Mouse (Mus musculus) gonadal fat pad, adult 2 months (tissue): ENCODE measurements at regions not wholly inside any gene's neighbourhood (a gene's known extent, or its start where the extent isn't known, plus 50 kb on each side); places are given as distances from the start of the nearest gene placed in this dataset.

Experiments
- DNase-seq: peaks from one replicate; pipeline ENCODE4 v3.0.0-alpha.2; 2012; ENCODE audit warnings: low read depth

DNA sequence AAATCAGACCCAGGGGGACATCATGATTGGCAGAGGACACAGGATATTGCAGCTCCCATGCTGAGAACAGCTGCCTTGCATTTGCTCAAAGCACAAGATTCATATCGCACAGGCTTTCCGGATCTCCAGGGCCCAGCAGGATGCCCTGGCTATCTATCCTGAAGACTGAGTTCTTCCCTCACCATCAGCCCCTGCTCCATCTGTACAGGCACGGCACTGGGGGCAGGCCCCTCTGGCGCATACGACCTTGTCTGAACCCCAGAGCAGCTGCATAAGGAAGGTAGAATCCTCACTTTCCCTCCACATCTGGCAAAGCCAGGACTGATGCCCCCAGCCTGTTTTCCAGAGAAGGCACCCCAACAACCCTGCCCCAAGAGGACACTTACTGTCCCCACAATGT, 266.8 kb downstream of the Tns1 start:
- no peak for DNase-seq

- no peak for DNase-seq
These were observed 267.4 kb downstream of the Tns1 start for GRCm38 (mm10) chr1:73856811-73857210.

DNA sequence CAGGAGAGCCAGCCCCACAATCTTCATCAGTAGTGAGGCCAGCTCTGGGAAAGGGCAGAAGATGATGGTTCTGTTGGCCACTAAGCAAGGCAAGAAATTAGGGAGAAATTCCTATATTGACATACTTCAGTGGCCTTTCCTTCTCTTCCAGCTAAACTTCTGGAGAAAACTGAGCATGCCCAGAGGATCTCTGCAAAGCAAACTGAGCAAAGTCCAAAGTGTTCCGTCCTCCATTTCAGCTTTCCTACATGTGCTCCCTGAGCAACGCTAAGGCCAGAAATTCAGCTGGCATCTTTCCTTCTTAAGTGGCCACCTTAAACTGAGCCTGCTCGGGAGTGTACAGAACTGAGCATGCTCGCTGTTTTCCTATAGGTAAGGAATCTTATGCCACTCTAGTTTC, 268.9 kb downstream of the Tns1 start:
- no peak for DNase-seq

DNA sequence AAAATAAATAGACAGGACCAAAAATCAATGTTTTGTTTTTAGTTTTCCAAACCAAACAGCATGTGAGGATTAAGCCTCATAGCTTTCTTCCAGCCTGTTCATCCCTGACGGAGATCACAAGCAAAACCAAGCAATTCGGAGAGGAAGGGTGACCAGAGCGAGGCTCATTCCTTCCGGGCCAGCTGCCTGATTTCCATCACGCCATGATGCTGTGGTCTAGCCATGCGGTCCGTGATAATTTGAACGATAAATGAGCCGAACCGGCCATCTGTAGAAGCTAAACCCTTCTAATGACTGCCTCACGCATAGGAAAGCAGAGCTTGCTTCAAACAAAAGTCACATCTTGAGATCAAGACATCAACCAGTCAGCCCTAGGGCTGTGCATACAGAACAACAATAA, 270.4 kb downstream of the Tns1 start:
- DNase-seq = no peak

GRCm38 (mm10) chr1:73850173-73851014, 273.9 kb downstream of the Tns1 start:
- no peak for DNase-seq

- no peak for DNase-seq
These were observed 275.9 kb downstream of the Tns1 start for GRCm38 (mm10) chr1:73848370-73848769.

DNA sequence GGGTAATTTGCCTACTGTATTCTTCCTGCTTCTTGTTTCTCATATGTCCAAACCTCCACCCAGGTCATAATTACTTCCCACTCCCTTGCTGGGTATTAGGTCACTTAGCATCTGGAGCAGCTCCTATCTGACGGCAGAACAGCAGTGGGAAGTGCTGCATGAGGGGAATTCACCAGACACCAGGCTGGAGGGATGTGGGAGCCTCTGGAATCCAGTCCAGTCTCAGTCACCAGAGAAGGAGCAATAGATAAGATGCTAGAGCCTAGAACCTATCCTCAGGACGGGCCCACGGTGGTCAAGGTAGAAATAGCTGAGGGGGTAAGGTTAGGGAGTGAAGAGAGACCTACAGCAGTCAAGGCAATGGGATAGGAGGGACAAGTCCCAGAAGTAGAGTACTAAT, 277.1 kb downstream of the Tns1 start:
- DNase-seq = no peak

- no peak for DNase-seq
These were observed 279.1 kb downstream of the Tns1 start for GRCm38 (mm10) chr1:73845115-73845514.

DNA sequence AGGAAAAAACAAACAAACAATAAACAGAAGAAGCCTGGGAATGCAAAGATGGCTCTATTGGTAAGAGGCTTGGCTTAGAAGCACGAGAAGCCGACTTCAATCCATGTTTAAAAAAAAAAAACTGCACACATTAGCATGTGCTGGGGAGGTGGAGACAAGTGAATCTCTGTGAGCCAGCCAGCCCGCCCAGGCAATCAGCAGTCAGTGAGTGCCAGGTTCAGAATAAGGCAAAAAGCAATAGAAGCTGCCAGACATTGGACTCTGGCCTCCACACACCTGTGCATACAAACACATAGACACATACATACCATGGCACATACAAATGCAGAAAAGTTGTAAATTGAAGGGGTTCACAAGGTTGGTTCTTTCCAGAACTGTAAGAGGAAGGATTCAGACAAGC, 279.7 kb downstream of the Tns1 start:
- DNase-seq = no peak

GRCm38 (mm10) chr1:73839351-73839750, 284.9 kb downstream of the Tns1 start:
- DNase-seq = no peak

DNA sequence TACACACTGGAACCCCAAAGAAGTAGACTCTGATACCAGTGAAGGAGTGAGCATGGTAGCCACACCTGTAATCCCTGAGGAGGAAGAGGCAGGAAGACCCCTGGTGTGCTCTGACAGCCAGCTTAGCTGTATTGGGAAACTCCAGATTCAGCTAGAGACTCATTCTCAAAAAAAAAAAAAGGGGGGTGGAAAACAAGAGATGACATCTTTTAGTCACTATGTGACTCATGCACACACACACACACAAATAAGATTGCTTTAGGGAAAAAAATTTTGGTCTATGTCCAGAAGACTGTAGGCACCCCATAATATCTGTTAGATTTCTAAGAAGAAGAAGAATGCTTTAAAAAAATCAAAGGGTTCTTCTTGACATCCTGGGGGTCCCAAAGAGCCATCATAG, 287.6 kb downstream of the Tns1 start:
- DNase-seq = no peak

GRCm38 (mm10) chr1:73834566-73834965, 289.7 kb downstream of the Tns1 start:
- DNase-seq = no peak

DNA sequence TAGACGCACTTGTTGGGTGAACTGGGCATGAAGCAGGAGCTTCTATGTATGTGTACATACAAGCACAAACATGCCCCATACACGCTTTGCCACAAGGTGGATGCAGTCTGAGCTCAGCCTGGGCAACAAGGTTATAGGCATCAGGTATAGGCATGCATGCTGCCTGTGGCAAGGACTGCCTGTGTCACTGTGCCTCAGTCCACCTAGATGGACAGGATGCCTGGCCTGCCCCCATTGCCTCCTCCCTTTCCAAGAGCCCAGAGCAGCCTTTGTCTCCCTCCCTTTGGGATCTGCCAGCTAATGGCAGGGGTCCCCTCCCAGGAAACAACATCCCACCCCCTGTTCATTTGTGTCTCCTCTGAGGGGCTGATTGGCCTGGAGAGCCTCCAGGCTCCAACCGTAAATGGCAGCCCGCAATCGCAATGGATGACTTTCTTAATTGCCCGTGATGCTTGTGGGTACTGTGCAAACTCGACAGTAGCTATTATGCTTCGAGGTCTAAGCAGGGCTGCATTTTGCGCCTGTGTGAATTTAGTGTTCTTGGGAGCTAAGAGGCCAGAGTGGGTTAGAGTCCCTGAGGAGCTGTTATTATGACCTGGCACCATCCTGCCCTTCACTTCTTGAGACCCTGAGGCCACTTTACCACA, 293.6 kb downstream of the Tns1 start:
- DNase-seq = no peak

DNA sequence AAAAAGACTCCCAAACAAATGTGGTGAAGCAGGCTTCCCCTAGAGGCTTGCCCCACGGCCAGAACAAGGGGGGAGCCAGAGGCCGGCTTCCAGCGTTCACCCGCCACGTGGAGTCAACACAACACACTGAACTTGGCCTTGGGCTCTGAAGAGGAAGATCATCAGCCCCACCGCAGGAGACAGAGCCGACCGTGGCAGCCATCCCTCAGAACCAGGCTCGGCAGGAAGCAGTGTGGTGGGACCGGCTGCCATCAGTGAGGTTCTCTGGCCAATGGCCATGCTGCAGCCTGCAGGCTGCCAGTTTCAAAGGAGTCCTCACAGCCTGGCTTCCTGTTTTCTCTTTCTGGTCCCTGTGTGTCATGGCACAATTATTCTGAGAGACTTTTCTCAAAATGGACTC, 295.3 kb downstream of the Tns1 start:
- DNase-seq = no peak

GRCm38 (mm10) chr1:73826243-73826930, 297.9 kb downstream of the Tns1 start:
- no peak for DNase-seq

GRCm38 (mm10) chr1:73824406-73825184, 299.7 kb downstream of the Tns1 start:
- no peak for DNase-seq

DNA sequence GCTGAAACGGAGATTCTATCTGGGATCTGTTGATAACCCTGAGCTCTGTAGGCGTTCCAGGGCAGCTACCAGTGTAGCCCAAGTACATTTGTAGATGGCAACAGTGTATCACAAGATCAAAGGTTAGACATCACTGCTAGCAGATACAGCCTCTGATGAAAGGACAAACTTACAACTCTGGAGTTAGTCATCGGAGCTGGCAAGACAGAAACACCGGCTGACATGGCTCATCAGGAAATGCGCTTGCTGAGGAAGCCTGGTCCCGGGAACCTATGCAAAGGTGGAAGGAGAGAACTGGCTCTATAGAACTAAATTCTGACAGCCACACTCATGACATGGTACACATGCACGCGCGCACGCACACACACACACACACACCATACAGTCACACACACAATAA, 300.5 kb downstream of the Tns1 start:
- no peak for DNase-seq

- DNase-seq = no peak
These were observed 301.6 kb downstream of the Tns1 start for GRCm38 (mm10) chr1:73822616-73823015.

DNA sequence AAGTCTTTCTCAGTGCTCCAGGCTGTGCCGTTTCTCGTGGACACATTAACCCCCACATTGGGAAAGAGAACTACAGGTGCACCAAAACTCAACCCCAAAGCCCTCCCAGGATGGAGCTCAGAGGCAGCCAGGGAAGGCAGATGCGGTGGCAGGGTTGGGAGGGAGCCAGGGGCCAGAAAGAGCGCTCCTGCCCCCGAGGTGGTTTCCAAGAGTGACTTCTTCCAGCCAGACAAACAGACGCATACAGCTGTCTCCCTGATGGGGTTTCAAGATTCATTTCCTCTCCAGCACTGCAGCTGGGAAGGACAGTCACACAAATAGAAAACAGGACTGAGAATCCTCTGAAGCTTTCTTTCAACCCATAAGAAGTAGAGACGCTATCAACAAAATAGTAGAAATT, 303.5 kb downstream of the Tns1 start:
- DNase-seq = no peak

GRCm38 (mm10) chr1:73807206-73807605, 317.0 kb downstream of the Tns1 start:
- no peak for DNase-seq

DNA sequence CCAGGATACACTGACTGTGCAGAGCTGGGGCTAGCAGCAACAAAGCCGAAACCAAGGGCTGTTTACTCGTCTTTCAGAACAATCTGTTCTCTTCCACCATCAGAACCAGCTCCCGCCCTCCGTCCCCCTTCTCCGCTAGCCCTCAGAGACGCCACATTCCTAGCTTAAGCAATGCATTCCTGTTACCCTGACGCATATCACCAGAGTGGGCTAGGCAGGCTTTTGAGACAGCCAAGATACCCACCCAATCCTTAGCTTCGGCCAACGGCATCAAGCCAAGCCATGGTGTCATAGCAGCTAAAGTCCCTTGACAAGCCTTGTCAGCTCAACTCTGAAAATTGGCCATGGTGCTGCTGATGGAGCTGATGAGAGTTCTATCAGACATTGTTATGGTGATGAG, 319.1 kb downstream of the Tns1 start:
- no peak for DNase-seq

GRCm38 (mm10) chr1:73799996-73800395, 324.3 kb downstream of the Tns1 start:
- DNase-seq = no peak
